Mouse (Mus musculus) liver, embryonic 14.5 days (tissue): ENCODE measurements at regions not wholly inside any gene's neighbourhood (a gene's known extent, or its start where the extent isn't known, plus 50 kb on each side); places are given as distances from the start of the nearest gene placed in this dataset.

ENCODE experiments used
- ATAC-seq: fragments of 200-750 bp; cut with Nextera tagmentation; 2 replicates; pipeline ENCODE4 v1.8.0; 2017; ENCODE audit warnings: moderate number of reproducible peaks, mild to moderate bottlenecking, moderate library complexity; ENCODE audit not compliant: insufficient read depth
- DNase-seq, 3 experiments: peaks; one replicate each; pipeline ENCODE4 v3.0.0-alpha.2; 2012 to 2013; ENCODE audit warnings: low read depth in 3 of 3, low spot score in 3 of 3
- H3K27ac ChIP-seq: fragments of 300-500 bp; sonication (generic); 2 replicates; pipeline ENCODE4 v1.5.1; 2014; ENCODE audit warnings: moderate library complexity, mild to moderate bottlenecking, control low read depth, inconsistent platforms
- H3K27me3 ChIP-seq: fragments of 300-500 bp; sonication (generic); 2 replicates; pipeline ENCODE4 v1.6.1; 2014; ENCODE audit warnings: mild to moderate bottlenecking, low read length, moderate library complexity; ENCODE audit not compliant: control insufficient read depth, insufficient read depth
- H3K36me3 ChIP-seq: fragments of 300-500 bp; sonication (generic); replicated peaks from 2 replicates; pipeline ENCODE4 v1.6.1; 2014; ENCODE audit warnings: low read depth; ENCODE audit not compliant: control insufficient read depth, insufficient read depth
- H3K4me1 ChIP-seq, 2 experiments: fragments of 200-500 bp in 1 of 2; fragments of 300-500 bp in 1 of 2; sonication (generic) in 1 of 2; replicated peaks; 2 replicates each; pipeline ENCODE4 v1.6.1; 2012 to 2014; ENCODE audit warnings: antibody characterized with exemption in 1 of 2, inconsistent platforms in 1 of 2, low read length in 1 of 2; ENCODE audit not compliant: control insufficient read depth in 2 of 2, insufficient read depth in 2 of 2
- H3K4me2 ChIP-seq: fragments of 300-500 bp; sonication (generic); 2 replicates; pipeline ENCODE4 v1.6.1; 2014; ENCODE audit warnings: low read depth, mild to moderate bottlenecking, control low read depth, moderate library complexity
- H3K4me3 ChIP-seq, 2 experiments: fragments of 200-500 bp in 1 of 2; fragments of 300-500 bp in 1 of 2; sonication (generic) in 1 of 2; 2 replicates each; pipeline ENCODE4 v1.5.1; 2012 to 2014; ENCODE audit warnings: low read depth in 2 of 2, low read length in 2 of 2, mild to moderate bottlenecking in 2 of 2, control low read depth in 1 of 2, inconsistent platforms in 1 of 2, moderate library complexity in 1 of 2; ENCODE audit not compliant: insufficient read depth in 1 of 2
- H3K9ac ChIP-seq: fragments of 300-500 bp; sonication (generic); replicated peaks from 2 replicates; pipeline ENCODE4 v1.6.1; 2014; ENCODE audit warnings: mild to moderate bottlenecking, control low read depth, moderate library complexity
- H3K9me3 ChIP-seq: fragments of 300-500 bp; sonication (generic); 2 replicates; pipeline ENCODE4 v1.6.1; 2016; ENCODE audit warnings: low read length, mixed read lengths; ENCODE audit not compliant: control insufficient read depth
- CTCF ChIP-seq: IDR thresholded peaks from 2 replicates; pipeline ENCODE4 v1.5.1; 2016; ENCODE audit warnings: antibody characterized with exemption, low read depth, control low read depth
- EP300 ChIP-seq: IDR thresholded peaks from 2 replicates; pipeline ENCODE4 v1.6.1; 2016; ENCODE audit warnings: antibody characterized with exemption, low read depth
- WGBS: fragments of 180-500 bp; shearing (Covaris S2); extraction: QIAGEN DNeasy Blood & Tissue Kit; methylation state at CpG from one replicate; pipeline ENCODE4 v1.1.7; 2014; ENCODE audit not compliant: insufficient replicate concordance; 5-methylcytosine and 5-hydroxymethylcytosine counted together

GRCm38 (mm10) chr17:42956588-42956987 lies 59.8 kb upstream of the Tnfrsf21 start:
- DNase-seq (no peak), ATAC-seq (no peak)
- TF ChIP-seq EP300 (no peak), CTCF (no peak)
- Histone ChIP-seq H3K9me3 (no peaks in the 10 kb centered on the region), H3K27me3 (no peaks in the 10 kb centered on the region), H3K4me3 (no peak overlapping the region), H3K4me2 (no peak overlapping the region), H3K36me3 (no peaks in the 10 kb centered on the region), H3K4me1 (no peaks in the 10 kb centered on the region), H3K27ac (no peak overlapping the region), H3K9ac (no peak overlapping the region)
- whole genome bisulfite sequencing = 53% methylated on average over 5 of the region's 5 CpGs

DNA sequence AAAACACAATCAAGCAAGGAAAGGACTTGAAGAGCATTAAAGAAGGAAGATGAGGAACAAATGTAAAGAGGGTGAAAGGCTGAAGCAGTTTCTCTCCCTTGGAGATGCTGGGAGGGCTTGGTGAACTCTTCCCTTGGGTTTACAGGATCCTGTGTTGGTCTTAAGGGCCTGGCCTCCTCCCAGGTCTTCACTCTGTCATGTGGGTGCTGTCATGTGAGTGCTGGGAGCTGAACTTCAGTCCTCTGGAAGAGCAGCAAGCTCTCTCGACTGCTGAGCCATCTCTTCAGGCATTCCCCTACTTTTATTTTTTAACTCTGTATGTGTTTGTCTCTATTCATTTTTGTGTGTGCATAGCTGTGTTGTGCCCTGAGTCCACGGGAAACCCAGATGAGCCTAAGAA lies 61.6 kb upstream of the Tnfrsf21 start:
- 33% methylated on average over 2 of the region's 2 CpGs for WGBS
- Histone ChIP-seq H3K4me2 (no peak overlapping the region), H3K27me3 (no peaks in the 10 kb centered on the region), H3K9ac (no peak overlapping the region), H3K36me3 (no peaks in the 10 kb centered on the region), H3K4me1 (no peaks in the 10 kb centered on the region), H3K27ac (no peak overlapping the region), H3K9me3 (no peaks in the 10 kb centered on the region), H3K4me3 (no peak overlapping the region)
- DNase-seq = no peak
- ATAC-seq = no peak
- TF ChIP-seq CTCF (no peak), EP300 (no peak)

- H3K4me1 ChIP-seq = peaks cover 0 to 2% of the 10 kb centered on the region in 2 experiments; a peak in 2 of 4 replicates
- H3K9ac ChIP-seq = no peak overlapping the region
- 53% methylated on average over 2 of the region's 2 CpGs for WGBS
- H3K27me3 ChIP-seq = no peaks in the 10 kb centered on the region
- DNase-seq = peak in 2 of 3 experiments; percentile 11 to 13
- H3K4me2 ChIP-seq = no peak overlapping the region
- no peaks in the 10 kb centered on the region for H3K9me3 ChIP-seq
- no peaks in the 10 kb centered on the region for H3K36me3 ChIP-seq
- no peak overlapping the region for H3K27ac ChIP-seq
- peak; percentile 80 for ATAC-seq
- 0 out of 2 replicates have a peak, but pooled peaks have one; percentile 23 for TF ChIP-seq CTCF
- TF ChIP-seq EP300 = no peak
- H3K4me3 ChIP-seq = no peak overlapping the region
Measured at GRCm38 (mm10) chr17:42944453-42944852, 68.0 kb upstream of the Cd2ap start.

GRCm38 (mm10) chr17:42943272-42943696 lies 66.8 kb upstream of the Cd2ap start:
- Histone ChIP-seq H3K27ac (no peak overlapping the region), H3K4me2 (no peak overlapping the region), H3K27me3 (no peaks in the 10 kb centered on the region), H3K9ac (no peak overlapping the region), H3K4me1 (peaks cover 0 to 2% of the 10 kb centered on the region in 2 experiments; a peak in 2 of 4 replicates), H3K4me3 (no peak overlapping the region), H3K9me3 (no peaks in the 10 kb centered on the region), H3K36me3 (no peaks in the 10 kb centered on the region)
- 2% methylated on average over 9 of the region's 9 CpGs for WGBS
- TF ChIP-seq CTCF (peak; percentile 86), EP300 (no peak)
- peak; percentile 50 to 60 (median 55) for DNase-seq
- ATAC-seq = peak; percentile 41; the same call in 1 of the 2 replicates

DNA sequence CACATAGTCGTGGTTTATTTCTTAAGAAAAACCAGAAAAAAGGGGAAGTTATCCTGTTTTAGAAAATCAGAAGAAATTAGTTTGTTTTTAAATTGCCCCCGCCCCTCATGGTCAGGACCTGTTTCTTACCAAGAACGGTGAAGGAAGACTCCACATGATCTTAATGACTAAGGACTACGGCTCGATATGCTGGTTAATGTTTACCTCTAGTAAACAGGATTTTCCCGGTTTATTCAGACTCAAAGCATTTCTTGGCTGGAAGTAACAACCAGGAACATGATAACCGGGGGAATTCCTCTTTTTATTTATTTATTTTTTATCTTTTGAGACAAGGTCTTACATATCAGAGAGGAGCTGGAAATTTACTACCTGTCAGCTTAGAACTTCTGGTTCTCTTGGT lies 63.0 kb upstream of the Cd2ap start:
- Histone ChIP-seq H3K27ac (no peak overlapping the region), H3K9ac (no peak overlapping the region), H3K4me1 (no peaks in the 10 kb centered on the region; a peak in 1 of 4 replicates), H3K4me2 (no peak overlapping the region), H3K27me3 (no peaks in the 10 kb centered on the region), H3K4me3 (no peak overlapping the region), H3K9me3 (no peaks in the 10 kb centered on the region), H3K36me3 (no peaks in the 10 kb centered on the region)
- 42% methylated on average over 7 of the region's 7 CpGs for WGBS
- no peak for ATAC-seq
- DNase-seq = no peak
- TF ChIP-seq EP300 (no peak), CTCF (no peak)
